Mouse (Mus musculus) brain, embryonic 14.5 days (tissue): ENCODE measurements around the gene Eif2s1.

ENCODE experiments used
- CTCF ChIP-seq: fragments of 200-500 bp; IDR thresholded peaks from 2 replicates; pipeline ENCODE4 v1.5.1; 2012; ENCODE audit warnings: inconsistent platforms, mild to moderate bottlenecking, moderate library complexity, borderline replicate concordance; ENCODE audit not compliant: insufficient read depth, insufficient read length; ENCODE audit errors: extremely low read depth
- POLR2A ChIP-seq: fragments of 200-500 bp; IDR thresholded peaks from 2 replicates; pipeline ENCODE4 v1.6.1; 2012; ENCODE audit warnings: mild to moderate bottlenecking, inconsistent platforms, borderline replicate concordance; ENCODE audit not compliant: poor library complexity, insufficient read depth, insufficient read length, severe bottlenecking; ENCODE audit errors: extremely low read depth

DNA sequence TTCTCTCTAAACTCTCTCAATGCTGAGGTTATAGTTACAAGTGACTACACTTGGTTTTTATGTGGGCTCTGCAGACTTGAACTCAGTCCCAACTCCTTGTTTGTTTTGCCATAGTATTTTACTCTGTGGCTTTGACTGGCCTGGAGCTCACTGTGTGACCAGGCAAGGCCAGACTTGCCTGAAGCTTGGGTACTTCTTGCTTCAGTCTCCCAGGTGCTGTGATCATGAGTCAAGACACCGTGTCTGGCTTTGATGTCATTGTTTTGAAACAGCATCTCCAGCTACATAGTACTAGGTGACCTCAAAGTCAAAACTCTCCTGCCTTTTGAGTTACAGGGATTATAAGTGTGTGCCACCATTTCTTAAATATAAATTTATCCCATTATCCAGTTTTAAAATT lies 68.3 kb downstream of the Eif2s1 start:
- TF ChIP-seq POLR2A (no peak), CTCF (no peak)
